Mouse (Mus musculus): ENCODE measurements around the gene Hoxa10.
A peak's percentile ranks its signal among the peaks of the same experiment; 100 is the strongest.

Gene Hoxa10

DNA sequence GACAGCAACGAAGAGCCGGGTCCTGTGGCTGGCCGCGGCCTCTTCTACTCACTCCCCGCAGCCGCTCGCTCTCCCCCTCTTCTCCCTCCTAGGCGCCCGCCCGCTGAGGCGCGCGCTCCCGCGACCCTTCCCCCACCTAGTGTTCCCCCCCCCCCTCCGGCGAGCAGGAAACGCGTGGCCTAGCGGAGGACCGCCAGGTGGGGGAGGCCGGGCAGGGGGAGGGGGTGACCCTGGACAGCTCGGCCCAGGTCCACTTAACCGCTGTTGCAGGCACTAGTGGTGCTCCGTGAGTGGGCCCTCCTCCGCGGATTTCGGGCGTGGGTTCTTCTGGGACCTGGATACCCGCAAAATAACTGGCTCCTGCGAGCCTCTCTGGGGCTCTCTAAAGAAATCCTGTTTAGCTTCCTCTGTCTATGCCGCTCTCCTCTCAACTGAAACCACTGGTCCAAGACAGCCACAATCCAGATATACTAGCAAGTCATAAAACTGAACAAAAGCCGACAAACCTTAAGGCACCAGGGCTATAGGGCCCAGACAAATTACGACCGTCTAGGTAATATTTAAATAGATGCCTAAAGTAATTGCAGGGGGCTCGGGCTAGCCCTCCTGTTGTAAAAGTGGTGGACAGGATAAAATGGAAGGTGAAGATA is 10.0 kb downstream of the Hoxa10 start, which contains the start of gene Hoxa9:
Gene Hoxa9, minus strand, starts transcription at position 574 of the 650 bp plus-strand sequence.
- no peak for DNase-seq (ENCODE audit: low read depth, low spot score)

DNA sequence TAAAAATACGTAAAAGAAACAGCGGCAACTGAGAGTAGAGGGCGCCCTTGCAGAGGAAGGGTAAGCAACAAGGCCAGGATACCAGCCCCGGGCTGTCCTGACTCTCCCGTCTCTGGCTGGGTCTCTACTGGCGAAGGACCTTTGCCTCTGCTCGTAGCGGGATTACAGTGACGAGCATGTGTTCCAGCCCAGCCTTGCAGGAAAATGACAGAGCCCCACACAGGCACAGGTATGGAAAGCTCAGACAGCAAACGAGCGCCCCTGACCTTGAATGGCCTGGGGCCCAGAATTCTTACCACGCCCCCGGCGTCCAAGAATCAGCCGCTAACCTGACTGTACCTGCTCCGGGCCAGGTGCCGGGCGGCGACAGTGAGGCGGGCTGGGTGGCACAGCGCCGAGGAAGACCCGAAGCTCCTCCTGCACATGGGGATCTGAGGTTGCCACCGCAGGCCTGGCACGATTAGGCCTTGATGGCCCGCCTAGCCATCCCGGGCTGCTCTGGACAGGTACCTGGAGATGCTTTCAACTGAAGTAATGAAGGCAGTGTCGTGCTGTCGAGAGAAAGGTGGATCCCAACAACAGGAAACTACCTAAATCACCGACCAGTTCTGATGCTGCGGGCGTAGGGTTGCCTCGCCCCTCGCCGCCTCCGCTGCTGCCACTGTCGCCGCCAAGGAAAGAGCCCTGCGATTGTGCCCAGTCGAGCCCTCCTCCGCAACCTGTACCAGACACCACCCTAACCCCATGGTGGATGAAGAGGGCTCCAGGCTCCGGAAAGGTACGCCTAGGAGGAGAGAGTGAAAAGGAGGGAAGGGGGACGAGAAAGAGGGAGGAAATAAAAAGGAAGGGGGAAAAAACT is 10.9 kb downstream of the Hoxa10 start:
- DNase-seq (ENCODE audit: low read depth, low spot score), result no peak

DNA sequence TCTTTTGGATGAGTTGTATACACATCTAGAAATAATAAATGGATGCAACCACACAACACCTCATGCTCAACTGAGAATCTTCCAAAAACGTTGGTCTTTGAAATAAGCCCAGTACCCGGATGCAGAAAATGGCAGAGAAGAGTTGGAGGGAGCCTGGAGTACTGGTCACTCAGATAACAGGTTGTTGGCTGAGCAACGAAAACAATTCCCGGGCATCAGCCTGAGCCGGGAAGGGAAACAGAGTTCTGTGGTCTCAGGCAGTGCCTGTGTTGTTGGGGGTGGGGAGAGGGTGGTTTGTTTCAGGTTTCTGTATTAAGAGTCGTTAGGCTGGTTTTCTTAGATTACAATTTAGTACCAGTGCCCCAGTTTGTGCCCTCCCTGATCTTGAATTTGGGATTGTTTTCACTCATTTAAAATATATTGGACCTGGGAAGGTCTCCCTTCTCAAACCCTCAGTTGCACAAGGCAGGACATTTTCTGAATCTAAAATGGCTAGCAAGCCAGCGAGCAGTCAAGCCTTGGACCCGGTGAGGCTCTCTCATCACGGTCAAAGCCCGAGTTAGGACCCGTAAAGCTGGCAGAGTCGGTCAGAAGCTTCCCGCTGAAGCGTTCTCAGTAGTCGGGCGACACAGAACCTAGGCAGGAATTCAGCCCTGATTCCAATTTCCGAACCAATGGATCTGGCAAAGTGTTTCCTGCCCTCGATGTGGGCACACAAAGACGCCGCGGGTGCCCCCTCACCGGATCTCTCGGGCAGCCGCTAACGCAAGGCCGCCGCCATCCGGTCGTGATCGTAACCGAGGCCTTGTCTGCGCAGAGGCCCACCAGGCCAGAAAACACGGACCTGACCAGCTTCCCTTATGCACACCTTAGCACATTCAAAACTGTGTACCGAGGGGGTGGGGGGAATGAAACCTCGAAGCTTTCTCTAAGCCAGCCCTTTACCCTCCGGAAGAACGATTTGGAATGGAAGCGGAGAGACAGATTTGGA is 11.9 kb downstream of the Hoxa10 start:
- DNase-seq (ENCODE audit: low read depth, low spot score), result no peak

- no peak for DNase-seq (ENCODE audit: low read depth, low spot score)
Observed at GRCm38 (mm10) chr6:52227470-52228222, 13.0 kb downstream of the Hoxa10 start.

GRCm38 (mm10) chr6:52226569-52227257 is 13.9 kb downstream of the Hoxa10 start:
- DNase-seq (ENCODE audit: low read depth, low spot score), result no peak

- no peak for DNase-seq (ENCODE audit: low read depth, low spot score)
Observed at GRCm38 (mm10) chr6:52225612-52226568, 14.8 kb downstream of the Hoxa10 start.

DNA sequence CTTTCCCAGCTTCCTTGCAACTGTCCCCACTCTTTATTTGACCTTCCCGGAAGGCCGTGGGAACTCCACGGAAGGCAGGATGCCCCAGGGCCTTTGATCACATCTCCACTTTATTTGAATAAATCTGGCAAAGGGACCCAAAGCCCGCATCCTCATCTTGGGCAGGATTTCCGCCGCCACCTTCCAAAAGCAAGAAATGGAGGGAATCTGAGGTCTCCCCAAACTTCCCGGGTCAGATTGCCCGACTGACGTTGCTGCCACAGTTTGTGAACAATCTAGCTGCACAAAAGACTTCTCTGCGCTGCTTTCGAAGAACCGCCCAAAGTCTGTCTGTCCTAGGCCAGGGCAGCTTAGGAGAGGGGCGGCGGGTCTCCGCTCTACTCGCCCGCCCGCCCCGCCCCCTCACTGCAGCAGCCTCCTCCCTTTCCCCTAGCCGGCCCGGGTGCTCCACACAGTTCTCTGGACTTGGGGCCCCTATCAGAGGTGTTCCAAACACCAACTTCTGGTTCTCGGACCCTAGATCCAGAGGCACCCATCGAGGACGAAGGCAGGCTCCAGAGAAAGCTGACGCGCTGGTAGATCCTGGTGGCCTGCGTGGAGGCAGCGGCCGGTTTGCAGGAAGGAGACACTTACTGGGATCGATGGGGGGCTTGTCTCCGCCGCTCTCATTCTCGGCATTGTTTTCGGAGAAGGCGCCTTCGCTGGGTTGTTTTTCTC is 15.6 kb downstream of the Hoxa10 start:
- DNase-seq (ENCODE audit: low read depth, low spot score), result no peak

GRCm38 (mm10) chr6:52223939-52224760 is 16.5 kb downstream of the Hoxa10 start:
- DNase-seq (ENCODE audit: low read depth, low spot score), result no peak

DNA sequence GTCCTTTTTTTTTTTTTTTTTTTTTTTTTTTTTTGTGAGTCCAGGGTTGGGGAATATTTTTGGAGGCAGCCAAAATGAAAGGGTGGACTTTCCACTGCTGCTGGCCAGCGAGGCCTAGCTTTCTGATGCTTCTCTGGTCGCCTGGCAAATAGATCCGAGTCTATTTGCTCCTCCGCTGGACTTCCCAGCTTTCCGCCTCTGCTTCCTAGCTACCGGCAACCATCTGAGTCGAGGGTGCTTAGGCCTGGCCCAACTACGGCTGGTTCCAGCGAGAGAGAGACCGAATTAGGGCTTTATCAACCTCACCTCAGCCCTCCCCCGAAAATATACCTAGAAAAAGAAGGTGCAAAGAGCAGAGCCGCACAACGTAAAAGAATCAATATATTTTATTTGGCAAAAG is 17.9 kb downstream of the Hoxa10 start:
- DNase-seq (ENCODE audit: low read depth, low spot score), result no peak

GRCm38 (mm10) chr6:52221993-52222685 is 18.5 kb downstream of the Hoxa10 start:
- DNase-seq (ENCODE audit: low read depth, low spot score), result no peak

GRCm38 (mm10) chr6:52221337-52221992 is 19.2 kb downstream of the Hoxa10 start, which contains the start of gene Hoxa7:
Gene Hoxa7, minus strand, starts transcription at chr6:52221854.
- DNase-seq (ENCODE audit: low read depth, low spot score), result peak; percentile 86

- no peak for DNase-seq (ENCODE audit: low read depth, low spot score)
Observed at GRCm38 (mm10) chr6:52220865-52221310, 19.8 kb downstream of the Hoxa10 start.

DNA sequence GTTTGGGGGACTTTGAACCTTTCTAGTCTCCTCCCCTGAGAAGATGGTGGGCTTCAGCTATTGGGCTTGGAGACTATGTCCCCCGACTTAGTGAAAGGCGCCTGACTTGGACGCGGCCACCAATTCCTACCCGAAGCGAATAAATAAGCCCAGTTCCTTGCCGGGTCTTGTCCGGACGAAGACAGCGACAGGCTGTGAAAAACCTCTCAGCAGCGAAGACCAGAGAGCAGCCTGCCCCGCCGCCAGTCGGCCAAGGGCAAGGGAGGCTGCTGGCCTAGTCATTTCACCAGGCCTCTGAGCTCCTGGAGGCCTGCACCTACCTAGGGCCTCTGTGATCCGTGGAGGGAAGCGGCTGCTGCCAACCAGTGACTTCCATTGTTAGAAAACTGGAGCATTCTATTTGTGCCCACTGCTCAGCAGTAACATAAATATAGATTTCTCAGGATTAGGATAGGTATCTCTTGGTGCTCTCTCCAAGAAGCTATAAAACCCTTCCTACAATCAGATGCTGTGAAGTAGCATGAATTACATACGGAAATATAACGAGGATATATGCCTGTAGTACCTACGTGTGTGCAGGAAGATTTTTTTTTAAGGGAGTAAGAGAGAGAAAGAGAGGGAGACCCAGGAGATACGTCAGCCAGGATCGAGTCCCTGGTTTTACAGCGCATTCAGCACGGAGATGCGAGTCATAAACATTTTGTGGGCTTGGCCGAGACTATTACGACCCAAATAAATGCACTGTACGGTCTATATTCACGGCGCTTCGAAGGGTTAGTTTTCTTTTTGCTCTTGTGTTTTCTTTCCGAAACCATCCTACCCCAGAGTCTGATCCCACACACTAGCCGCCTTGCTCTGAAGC is 20.4 kb downstream of the Hoxa10 start:
- DNase-seq (ENCODE audit: low read depth, low spot score), result no peak

GRCm38 (mm10) chr6:52219234-52219942 is 21.3 kb downstream of the Hoxa10 start:
- no peak for DNase-seq (ENCODE audit: low read depth, low spot score)

All from brain, adult 2 months (tissue).